Mouse (Mus musculus) E14TG2a.4 (cell line): ENCODE results near the gene Cacng7.

Experiments
- CTCF ChIP-seq: conservative IDR thresholded peaks from 2 replicates; pipeline ENCODE4 v1.5.1; 2014; ENCODE audit warnings: low read length
- NANOG ChIP-seq: IDR thresholded peaks from 2 replicates; pipeline ENCODE4 v1.6.1; 2014; ENCODE audit warnings: borderline replicate concordance, low read length, mixed read lengths
- POU5F1 ChIP-seq: IDR thresholded peaks from 2 replicates; pipeline ENCODE4 v1.6.1; 2014; ENCODE audit warnings: low read length, borderline replicate concordance

- TF ChIP-seq CTCF (no peak), NANOG (no peak), POU5F1 (no peak)
Observed at GRCm38 (mm10) chr7:3345301-3345700, 12.5 kb downstream of the Cacng7 start.
